Mouse (Mus musculus) ES-E14 (cell line): ENCODE measurements around the gene Spata21. TPM values are rescaled to one million over a fixed set of nuclear protein-coding genes. Genes with fewer than 3 reads are reported as not detected.

Experiments used
- DNase-seq: peaks from one replicate; pipeline ENCODE4 v3.0.0-alpha.2; 2013; ENCODE audit warnings: low read depth, low spot score
- H3K27ac ChIP-seq: 2 replicates; pipeline ENCODE4 v1.5.1; 2012; ENCODE audit warnings: low read depth, mild to moderate bottlenecking, low read length, moderate library complexity, mixed read lengths; ENCODE audit not compliant: poor library complexity, insufficient read depth, severe bottlenecking
- H3K36me3 ChIP-seq: 2 replicates; pipeline ENCODE4 v1.6.1; 2012; ENCODE audit warnings: mild to moderate bottlenecking, low read length, moderate library complexity, mixed read lengths; ENCODE audit not compliant: control insufficient read depth, poor library complexity, insufficient read depth, severe bottlenecking
- H3K4me1 ChIP-seq, 2 experiments: fragments of 150-350 bp in 1 of 2; sonication (generic) in 1 of 2; 2 replicates each; pipeline ENCODE4 v1.6.1; 2012; ENCODE audit warnings: low read length in 2 of 2, mild to moderate bottlenecking in 1 of 2, mixed read lengths in 1 of 2; ENCODE audit not compliant: control insufficient read depth in 2 of 2, insufficient read depth in 2 of 2, poor library complexity in 1 of 2
- H3K4me3 ChIP-seq, 2 experiments: fragments of 150-350 bp in 1 of 2; sonication (generic) in 1 of 2; 2 replicates each; pipeline ENCODE4 v1.5.1; 2012; ENCODE audit warnings: low read length in 2 of 2, low read depth in 1 of 2, mild to moderate bottlenecking in 1 of 2, mixed read lengths in 1 of 2; ENCODE audit not compliant: insufficient read depth in 1 of 2, poor library complexity in 1 of 2, severe bottlenecking in 1 of 2
- H3K9ac ChIP-seq: 2 replicates; pipeline ENCODE4 v1.6.1; 2012; ENCODE audit warnings: low read depth, mild to moderate bottlenecking, low read length, mixed read lengths; ENCODE audit not compliant: poor library complexity, insufficient read depth, severe bottlenecking
- H3K9me3 ChIP-seq: fragments of 150-350 bp; sonication (generic); 2 replicates; pipeline ENCODE4 v1.6.1; 2012; ENCODE audit warnings: low read depth, mild to moderate bottlenecking, low read length; ENCODE audit not compliant: control insufficient read depth, insufficient read depth
- CHD2 ChIP-seq: IDR thresholded peaks from 2 replicates; pipeline ENCODE4 v1.6.1; 2014; ENCODE audit warnings: mild to moderate bottlenecking, low read depth, low read length, inconsistent platforms
- HCFC1 ChIP-seq: IDR thresholded peaks from 2 replicates; pipeline ENCODE4 v1.6.1; 2012; ENCODE audit warnings: low read length, inconsistent platforms, borderline replicate concordance; ENCODE audit not compliant: insufficient read depth
- MAFK ChIP-seq: IDR thresholded peaks from 2 replicates; pipeline ENCODE4 v1.6.1; 2014; ENCODE audit warnings: mild to moderate bottlenecking, low read depth, low read length, inconsistent platforms; ENCODE audit not compliant: insufficient read depth
- ZC3H11A ChIP-seq: IDR thresholded peaks from 2 replicates; pipeline ENCODE4 v1.6.1; 2012; ENCODE audit warnings: low read depth, mild to moderate bottlenecking, inconsistent platforms, low read length, borderline replicate concordance
- ZNF384 ChIP-seq: IDR thresholded peaks from 2 replicates; pipeline ENCODE4 v1.6.1; 2012; ENCODE audit warnings: low read depth, low read length, inconsistent platforms
- in situ Hi-C, 2 experiments: fragments of 600-800 bp; cut with MboI; formaldehyde crosslinking; loops; one replicate each; pipeline ENCODE4 v1.15.1; 2025; ENCODE audit warnings: low sequenced_read_pairs in 2 of 2, inconsistent platforms in 1 of 2; ENCODE audit not compliant: unreplicated experiment in 2 of 2
- total RNA-seq: library from RNA; depleted of rRNA; stranded (reverse); fragments of 300-350 nt; gene quantifications from 2 replicates; pipeline ENCODE4 v1.2.3, GENCODE M21; 2012; rRNA removed

Gene Spata21
- total RNA-seq, 1 experiment = 0.27 TPM

DNA sequence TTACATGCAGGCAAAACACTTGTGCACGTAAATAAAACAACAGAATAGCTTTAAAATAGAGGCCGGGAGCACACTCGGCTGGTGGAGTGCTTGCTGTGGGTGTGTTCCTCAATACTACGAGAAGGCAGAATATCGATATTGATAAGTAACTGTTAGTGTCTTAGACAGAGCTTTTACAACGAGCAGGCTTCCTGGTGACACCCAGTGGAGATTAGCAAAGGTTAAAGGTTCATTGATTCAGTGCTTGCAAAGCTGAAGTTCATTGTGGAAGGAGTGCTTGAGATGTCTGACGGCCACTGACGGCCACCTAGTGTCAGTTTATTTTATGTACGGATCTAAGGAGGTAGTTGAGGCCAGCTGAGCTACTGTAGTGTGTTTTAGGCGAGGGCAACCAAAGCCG lies 71.0 kb downstream of the Spata21 start:
- Histone ChIP-seq H3K9me3 (no peaks in the 10 kb centered on the region), H3K27ac (0 out of 2 replicates have a peak overlapping the region, but pooled peaks have one; percentile 56), H3K4me3 (no peak overlapping the region), H3K9ac (no peak overlapping the region), H3K4me1 (peaks cover 15 to 34% of the 10 kb centered on the region in 2 experiments), H3K36me3 (peaks cover 2% of the 10 kb centered on the region; the same call in 1 of the 2 replicates)
- no peak for TF ChIP-seq ZNF384
- no peak for TF ChIP-seq MAFK
- no peak for TF ChIP-seq CHD2
- TF ChIP-seq HCFC1 = no peak
- no peak for TF ChIP-seq ZC3H11A
- in situ Hi-C loops = no loop called here
- DNase-seq = no peak

DNA sequence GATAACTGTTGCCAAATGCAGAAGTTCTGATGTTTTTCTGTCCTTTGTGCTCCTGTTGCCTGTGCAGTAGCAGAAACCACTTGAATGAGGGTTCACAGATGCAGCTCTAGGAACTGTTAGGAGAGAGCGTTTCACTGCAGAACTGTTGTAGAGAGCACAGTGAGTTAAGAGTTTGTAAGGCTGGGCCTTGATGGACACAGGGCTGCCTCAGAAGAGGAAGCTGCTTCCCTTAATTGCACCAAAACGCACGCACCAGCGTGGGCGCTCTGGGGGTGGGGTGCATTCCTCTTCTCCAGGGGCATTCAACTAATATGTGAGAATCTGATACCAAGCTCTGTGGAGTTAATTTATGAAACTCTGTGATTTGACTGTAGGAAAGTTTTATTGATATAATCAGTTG lies 71.5 kb downstream of the Spata21 start:
- TF ChIP-seq HCFC1 (no peak), MAFK (no peak), ZNF384 (no peak), CHD2 (no peak), ZC3H11A (no peak)
- peaks cover 2% of the 10 kb centered on the region; the same call in 1 of the 2 replicates for H3K36me3 ChIP-seq
- in situ Hi-C loops = no loop called here
- H3K4me3 ChIP-seq = no peak overlapping the region
- H3K9ac ChIP-seq = no peak overlapping the region
- H3K4me1 ChIP-seq = peaks cover 15 to 34% of the 10 kb centered on the region in 2 experiments
- DNase-seq = no peak
- no peaks in the 10 kb centered on the region for H3K9me3 ChIP-seq
- 0 out of 2 replicates have a peak overlapping the region, but pooled peaks have one; percentile 38 for H3K27ac ChIP-seq

DNA sequence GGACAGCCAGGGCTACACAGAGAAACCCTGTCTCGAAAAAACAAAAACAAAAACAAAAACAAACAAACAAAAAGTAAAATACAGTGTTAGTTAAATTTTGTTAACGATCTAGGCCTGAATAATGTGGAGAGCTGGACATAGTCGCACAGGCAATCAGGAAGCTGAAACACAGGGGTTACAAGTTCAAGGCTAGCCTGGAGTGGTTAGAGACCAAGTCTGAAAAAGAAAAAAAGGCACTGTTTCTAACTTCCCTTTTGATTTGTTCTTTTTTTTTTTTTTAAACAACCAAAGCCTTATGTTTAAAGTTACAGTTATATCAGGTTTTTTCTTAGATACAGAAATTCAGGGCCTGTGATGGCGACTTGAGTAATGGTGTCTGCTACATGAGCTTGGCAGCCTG lies 72.1 kb downstream of the Spata21 start:
- Histone ChIP-seq H3K4me1 (peaks cover 15 to 33% of the 10 kb centered on the region in 2 experiments), H3K27ac (no peak overlapping the region), H3K9ac (no peak overlapping the region), H3K9me3 (no peaks in the 10 kb centered on the region), H3K36me3 (peaks cover 2% of the 10 kb centered on the region; the same call in 1 of the 2 replicates), H3K4me3 (no peak overlapping the region)
- no peak for TF ChIP-seq HCFC1
- TF ChIP-seq CHD2 = no peak
- no peak for TF ChIP-seq ZNF384
- no peak for TF ChIP-seq MAFK
- TF ChIP-seq ZC3H11A = no peak
- in situ Hi-C loops = no loop called here
- no peak for DNase-seq

DNA sequence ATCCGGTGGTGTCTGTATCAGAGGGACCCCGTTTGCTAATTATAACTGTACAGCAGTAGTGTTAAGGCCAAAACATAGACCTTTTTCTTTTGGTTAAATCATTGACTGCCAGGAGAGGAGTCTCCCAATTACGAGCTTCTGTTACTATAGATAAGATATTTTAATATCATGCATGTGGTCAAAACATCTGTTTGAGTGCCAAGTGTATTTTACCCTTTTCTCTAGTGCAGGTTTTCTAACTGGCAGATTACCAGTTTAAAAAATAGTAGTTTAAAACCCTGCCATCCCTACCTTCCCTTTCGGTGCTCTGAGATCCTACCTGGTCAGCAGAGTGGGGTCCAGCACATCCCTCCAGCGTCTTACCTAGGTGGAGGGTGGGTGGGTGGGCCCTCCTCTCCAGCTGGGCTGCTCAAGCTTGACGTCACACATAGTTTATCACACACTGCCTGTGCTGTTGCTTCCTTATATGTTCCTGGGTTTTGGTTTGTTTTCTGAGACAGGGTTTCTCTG lies 73.6 kb downstream of the Spata21 start:
- in situ Hi-C loops = no loop called here
- TF ChIP-seq ZNF384 = no peak
- TF ChIP-seq HCFC1 = no peak
- no peak for TF ChIP-seq MAFK
- no peak for TF ChIP-seq CHD2
- no peak for TF ChIP-seq ZC3H11A
- no peaks in the 10 kb centered on the region for H3K36me3 ChIP-seq

More for the DNA sequence above, 73.6 kb downstream of the Spata21 start:
- H3K4me3 ChIP-seq = no peak overlapping the region
- H3K9me3 ChIP-seq = no peaks in the 10 kb centered on the region
- no peak for DNase-seq
- H3K9ac ChIP-seq = no peak overlapping the region
- H3K4me1 ChIP-seq = peaks cover 20 to 35% of the 10 kb centered on the region in 2 experiments
- H3K27ac ChIP-seq = no peak overlapping the region

Other genes starting within 250 kb of the Spata21 start
- gene Padi1, start 242.6 kb upstream of the Spata21 start, total RNA-seq = 0.09 and 0.16 TPM in 2 replicates
- gene Padi2, start 182.0 kb upstream of the Spata21 start, total RNA-seq = 0.94 and 1.7 TPM in 2 replicates
- gene Sdhb, start 127.1 kb upstream of the Spata21 start, total RNA-seq = 133 and 135 TPM in 2 replicates
- 31.1 and 48.9 TPM in 2 replicates for gene Atp13a2, start 101.5 kb upstream of the Spata21 start, total RNA-seq
- 1.4 and 1.5 TPM in 2 replicates for gene Mfap2, start 77.9 kb upstream of the Spata21 start, total RNA-seq
- gene Crocc, start 27.8 kb upstream of the Spata21 start, total RNA-seq = 15.2 and 33.2 TPM in 2 replicates
- 28.3 and 36.3 TPM in 2 replicates for gene Necap2, start 10.0 kb upstream of the Spata21 start, total RNA-seq
- gene Szrd1, start 51.4 kb downstream of the Spata21 start, total RNA-seq = 46.2 and 64.6 TPM in 2 replicates
- 14.0 and 14.5 TPM in 2 replicates for gene Fbxo42, start 59.6 kb downstream of the Spata21 start, total RNA-seq
- gene Rsg1, start 125.6 kb downstream of the Spata21 start, total RNA-seq = 2.9 and 4.7 TPM in 2 replicates
- 1.7 and 2.3 TPM in 2 replicates for gene Arhgef19, start 151.2 kb downstream of the Spata21 start, total RNA-seq
- 256 and 507 TPM in 2 replicates for gene Epha2, start 212.9 kb downstream of the Spata21 start, total RNA-seq